Mouse (Mus musculus) bone marrow macrophage, adult 2 months (primary cell): ENCODE data around the gene Terf2ip. TPM values are rescaled to one million over a fixed set of nuclear protein-coding genes. Genes with fewer than 3 reads are reported as not detected.

Experiments used
- H3K27ac ChIP-seq: 2 replicates; pipeline ENCODE4 v1.5.1; 2012; ENCODE audit warnings: low read depth, low read length; ENCODE audit not compliant: insufficient read depth
- H3K4me1 ChIP-seq: 2 replicates; pipeline ENCODE4 v1.6.1; 2012; ENCODE audit warnings: low read length; ENCODE audit not compliant: control insufficient read depth, insufficient read depth
- H3K4me3 ChIP-seq: 2 replicates; pipeline ENCODE4 v1.5.1; 2012; ENCODE audit warnings: mild to moderate bottlenecking, low read length, moderate library complexity; ENCODE audit not compliant: insufficient read depth
- CTCF ChIP-seq: IDR thresholded peaks from 2 replicates; pipeline ENCODE4 v1.5.1; 2012; ENCODE audit warnings: low read depth, mild to moderate bottlenecking, low read length, moderate library complexity
- POLR2A ChIP-seq: IDR thresholded peaks from 2 replicates; pipeline ENCODE4 v1.6.1; 2012; ENCODE audit warnings: mild to moderate bottlenecking, low read depth, low read length, borderline replicate concordance
- polyA plus RNA-seq: library from polyadenylated mRNA; stranded (reverse); fragments of >200 nt; gene quantifications from 2 replicates; pipeline ENCODE4 v1.2.4, GENCODE M21; 2012; ENCODE audit not compliant: missing spikeins, insufficient read depth, insufficient read length

Gene Terf2ip
- polyA plus RNA-seq, 1 experiment: 10.1 TPM

DNA sequence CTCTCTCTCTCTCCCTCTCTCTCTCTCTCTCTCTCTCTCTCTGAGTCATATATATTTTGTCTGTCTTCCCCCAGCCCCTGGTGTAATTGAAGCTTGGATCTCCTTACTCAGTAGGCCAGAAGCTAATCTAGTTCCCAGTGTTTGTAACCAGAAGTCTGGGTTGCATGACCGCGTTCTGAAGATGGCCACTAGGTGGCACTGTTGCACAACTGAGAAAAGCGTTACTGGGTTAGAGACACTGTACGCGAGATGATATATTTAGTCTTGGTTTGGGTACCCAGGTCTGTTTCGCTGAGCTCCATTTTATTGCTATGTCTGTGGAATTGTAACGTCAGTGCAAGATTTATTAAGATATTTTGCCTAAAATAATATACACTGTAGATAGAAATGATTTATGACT is 34.7 kb downstream of the Terf2ip start:
- no peaks in the 10 kb centered on the region for H3K4me1 ChIP-seq
- peak; percentile 30; the same call in 1 of the 2 replicates for TF ChIP-seq CTCF
- TF ChIP-seq POLR2A: no peak
- no peak overlapping the region for H3K4me3 ChIP-seq
- no peak overlapping the region for H3K27ac ChIP-seq

DNA sequence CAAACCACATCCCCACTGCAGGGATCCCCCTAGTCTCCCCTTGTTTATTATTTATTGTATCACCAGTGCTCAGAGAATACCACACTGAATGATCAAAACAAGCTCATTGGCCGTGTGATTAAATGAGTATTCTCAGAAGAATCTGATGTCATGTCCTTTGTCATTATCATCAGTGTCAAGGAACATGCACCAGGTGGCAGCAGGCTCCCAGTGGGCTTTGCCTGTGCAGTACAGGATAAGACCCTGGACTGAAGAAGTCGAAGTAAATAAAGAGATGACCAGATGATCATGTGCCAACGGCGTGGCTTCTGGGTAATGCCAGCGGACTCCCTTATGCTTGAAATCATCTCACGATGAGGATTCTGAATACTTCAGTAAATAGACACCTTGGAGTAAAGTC is 37.1 kb downstream of the Terf2ip start:
- Histone ChIP-seq H3K4me1 (no peaks in the 10 kb centered on the region), H3K4me3 (no peak overlapping the region), H3K27ac (no peak overlapping the region)
- TF ChIP-seq POLR2A (no peak), CTCF (no peak)

DNA sequence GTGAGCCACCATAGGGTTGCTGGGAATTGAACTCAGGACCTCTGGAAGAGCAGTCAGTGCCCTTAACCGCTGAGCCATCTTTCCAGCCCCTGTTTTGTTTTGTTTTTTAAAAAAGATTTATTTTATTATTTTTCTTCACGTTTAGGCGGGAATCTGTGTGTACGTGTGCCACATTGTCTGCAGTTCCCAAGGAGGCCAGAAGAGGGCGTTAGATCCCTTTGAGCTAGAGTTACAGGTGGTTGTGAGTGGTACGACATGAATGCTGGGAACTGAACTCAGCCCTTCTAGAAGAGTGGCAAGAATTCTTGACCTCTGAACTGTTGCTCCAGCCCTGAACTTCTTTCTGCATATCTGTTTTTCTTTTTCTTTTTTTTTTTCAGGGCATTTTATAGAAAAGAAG is 38.8 kb downstream of the Terf2ip start:
- Histone ChIP-seq H3K4me1 (no peaks in the 10 kb centered on the region), H3K27ac (no peak overlapping the region), H3K4me3 (no peak overlapping the region)
- no peak for TF ChIP-seq POLR2A
- TF ChIP-seq CTCF: no peak

DNA sequence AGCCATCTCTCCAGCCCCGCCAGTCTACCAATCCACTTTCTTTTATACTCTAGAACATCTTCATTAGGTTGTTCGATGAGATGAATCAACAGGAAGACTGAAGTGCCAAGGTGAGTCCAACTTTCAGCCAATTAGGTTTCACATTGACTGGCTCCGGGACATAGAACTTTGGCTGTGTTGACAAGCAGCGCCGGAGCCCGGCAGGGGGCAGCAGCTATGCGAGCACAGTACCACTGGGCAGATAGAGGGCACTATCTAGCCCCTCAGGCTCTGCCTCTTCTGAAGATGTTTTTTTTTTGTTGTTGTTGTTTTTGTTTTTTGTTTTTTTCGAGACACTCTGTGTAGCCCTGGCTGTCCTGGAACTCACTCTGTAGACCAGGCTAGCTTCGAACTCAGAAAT is 40.3 kb downstream of the Terf2ip start:
- H3K4me3 ChIP-seq: no peak overlapping the region
- no peak overlapping the region for H3K27ac ChIP-seq
- TF ChIP-seq CTCF: no peak
- TF ChIP-seq POLR2A: no peak
- no peaks in the 10 kb centered on the region for H3K4me1 ChIP-seq

DNA sequence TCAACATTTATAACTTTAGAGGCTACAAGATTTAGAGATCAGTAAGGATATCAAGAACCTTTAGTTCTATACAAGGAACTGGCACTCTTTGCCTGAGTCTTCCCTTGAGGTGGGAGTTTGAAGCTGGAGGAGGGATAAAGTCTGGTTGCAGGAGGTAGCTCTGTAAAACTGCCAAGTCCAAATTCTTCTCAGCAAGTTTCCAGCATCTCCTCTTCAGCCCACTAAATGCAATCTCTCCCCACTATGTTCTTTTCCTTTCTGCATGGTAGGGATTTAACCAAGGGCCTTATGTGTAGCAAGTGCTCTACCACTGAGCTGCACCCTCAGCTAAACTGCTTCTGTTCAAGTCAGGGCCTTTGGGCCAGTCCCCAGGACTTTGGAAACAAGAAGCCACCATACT is 43.3 kb downstream of the Terf2ip start:
- Histone ChIP-seq H3K4me3 (no peak overlapping the region), H3K27ac (no peak overlapping the region), H3K4me1 (no peaks in the 10 kb centered on the region)
- TF ChIP-seq CTCF (no peak), POLR2A (no peak)

DNA sequence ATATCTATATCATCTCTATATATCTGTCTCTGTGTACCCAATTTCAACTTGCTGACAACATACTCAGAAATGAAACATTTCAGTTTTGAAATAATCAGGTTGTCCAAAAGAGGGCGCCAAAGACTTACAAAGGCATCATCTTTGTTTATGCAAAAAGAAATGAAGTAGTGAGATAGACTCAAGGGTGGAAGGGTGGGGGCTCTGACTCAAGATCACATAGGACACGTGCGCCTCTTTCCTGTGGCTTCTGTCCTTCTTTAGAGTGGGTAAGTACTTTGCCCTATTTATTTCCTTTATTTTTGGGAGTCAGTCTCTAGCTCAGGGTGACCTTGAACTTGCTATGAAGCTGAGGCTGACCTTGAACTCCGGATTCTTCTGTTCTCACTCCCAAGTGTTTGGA is 50.2 kb downstream of the Terf2ip start:
- Histone ChIP-seq H3K4me1 (no peaks in the 10 kb centered on the region), H3K27ac (no peak overlapping the region), H3K4me3 (no peak overlapping the region)
- TF ChIP-seq CTCF: no peak
- TF ChIP-seq POLR2A: no peak

Other genes starting within 250 kb of the Terf2ip start
- gene Cfdp1, start 157.1 kb upstream of the Terf2ip start, polyA plus RNA-seq: 88.3 and 89.6 TPM in 2 replicates
- gene Tmem170, start 134.6 kb upstream of the Terf2ip start, polyA plus RNA-seq: 2.6 and 3.3 TPM in 2 replicates
- not detected in 2 replicates for gene Chst5, start 101.0 kb upstream of the Terf2ip start, polyA plus RNA-seq
- 0.92 and 1.9 TPM in 2 replicates for gene Tmem231, start 77.5 kb upstream of the Terf2ip start, polyA plus RNA-seq
- 89.6 and 94.9 TPM in 2 replicates for gene Gabarapl2, start 70.7 kb upstream of the Terf2ip start, polyA plus RNA-seq
- gene Adat1, start 19.1 kb upstream of the Terf2ip start, polyA plus RNA-seq: 2.4 and 3.1 TPM in 2 replicates
- gene Kars, start 75 bp upstream of the Terf2ip start, polyA plus RNA-seq: 45.6 and 53.8 TPM in 2 replicates
- gene Gm6793, start 3.6 kb downstream of the Terf2ip start, polyA plus RNA-seq: not detected in 2 replicates